Mouse (Mus musculus): ENCODE measurements around the gene Cfap65. TPM values are rescaled to one million over a fixed set of nuclear protein-coding genes. Genes with fewer than 3 reads are reported as not detected.

Cfap65 gene
- polyA plus RNA-seq (2014; fragmentation: Nextera tagmentation; extraction: Ambion mirVana) = not detected in 2 replicates

DNA sequence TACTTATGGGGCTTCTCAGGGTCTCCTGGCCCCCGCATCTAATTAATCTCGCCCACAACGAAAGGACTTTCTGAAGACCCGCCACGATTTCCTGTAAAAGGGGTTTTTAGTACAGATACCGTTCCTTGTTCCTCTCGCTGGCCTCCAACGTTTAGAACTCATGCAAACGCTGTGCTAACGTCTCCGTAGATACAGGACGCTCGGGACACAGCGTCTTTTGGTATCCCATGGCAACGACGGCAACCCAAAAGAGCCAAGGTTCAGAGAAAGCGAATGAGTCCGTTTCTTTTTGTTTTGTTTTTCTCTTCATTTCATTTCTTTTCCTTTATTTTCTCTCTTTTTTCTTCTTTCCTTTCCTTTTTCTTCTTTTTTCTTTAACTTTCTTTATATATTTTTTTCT is at the start of gene Cfap65:
Cfap65 (minus strand) TSS at position 198 of the 400 bp plus-strand sequence.
- peak within 1 kb of the TSS; percentile 22; the same call in 1 of the 2 replicates for H3K4me2 ChIP-seq (ENCODE audit: low read depth, severe bottlenecking)
- no peaks in the 10 kb centered on the region for H3K9me3 ChIP-seq (ENCODE audit: control insufficient read depth, low read length)
- H3K27ac ChIP-seq (replicated peaks; ENCODE audit: low read depth, low read length) = no peak within 1 kb of the TSS
- ATAC-seq (ENCODE audit: insufficient number of reproducible peaks, low FRiP score, low TSS enrichment, low read depth) = no peak
- no peak within 1 kb of the TSS for H3K4me3 ChIP-seq (ENCODE audit: low read depth, low read length)
- peak; percentile 65 for DNase-seq (ENCODE audit: low spot score)
- H3K9ac ChIP-seq (ENCODE audit: low read length) = no peak within 1 kb of the TSS
- H3K36me3 ChIP-seq (ENCODE audit: control insufficient read depth, insufficient read depth, low read length) = no peaks in the 10 kb centered on the region
- peaks cover 5% of the 10 kb centered on the region for H3K27me3 ChIP-seq (ENCODE audit: control insufficient read depth, insufficient read depth, low read length)
- WGBS = 4% methylated on average over 18 of the region's 18 CpGs
- no peaks in the 10 kb centered on the region for H3K4me1 ChIP-seq (ENCODE audit: control insufficient read depth, insufficient read depth, low read length)

DNA sequence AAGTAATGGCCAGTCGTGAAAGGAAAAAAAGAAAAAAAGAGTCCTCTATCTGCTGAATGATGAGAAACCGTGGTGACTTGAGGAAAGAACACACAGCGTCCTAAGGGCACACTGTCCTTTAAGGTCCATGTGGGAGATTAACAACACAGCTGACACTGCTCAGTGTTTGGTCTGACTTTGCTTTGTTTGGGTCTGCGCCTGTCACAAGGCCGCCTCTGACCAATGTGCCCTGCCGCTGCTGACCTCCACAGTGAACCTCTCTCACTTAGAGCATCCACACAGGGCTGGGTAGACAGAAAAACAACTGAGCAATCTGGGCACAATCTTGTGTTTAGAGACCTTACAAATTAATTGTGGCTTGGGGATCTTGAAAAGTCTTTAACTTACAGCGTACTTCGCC is 41.6 kb upstream of the Cfap65 start:
- DNase-seq (ENCODE audit: low spot score) (no peak), ATAC-seq (ENCODE audit: insufficient number of reproducible peaks, low FRiP score, low TSS enrichment, low read depth) (no peak)
- H3K4me2 ChIP-seq (ENCODE audit: low read depth, severe bottlenecking) = no peak overlapping the region
- 83% methylated on average over 8 of the region's 8 CpGs for WGBS
- H3K4me1 ChIP-seq (ENCODE audit: control insufficient read depth, insufficient read depth, low read length) = 0 out of 2 replicates have a peak, but pooled peaks cover 2% of the 10 kb centered on the region
- H3K36me3 ChIP-seq (ENCODE audit: control insufficient read depth, insufficient read depth, low read length) = no peaks in the 10 kb centered on the region
- no peaks in the 10 kb centered on the region for H3K9me3 ChIP-seq (ENCODE audit: control insufficient read depth, low read length)
- no peak overlapping the region for H3K4me3 ChIP-seq (ENCODE audit: low read depth, low read length)
- no peak overlapping the region for H3K9ac ChIP-seq (ENCODE audit: low read length)
- no peaks in the 10 kb centered on the region for H3K27me3 ChIP-seq (ENCODE audit: control insufficient read depth, insufficient read depth, low read length)
- H3K27ac ChIP-seq (replicated peaks; ENCODE audit: low read depth, low read length) = no peak overlapping the region

DNA sequence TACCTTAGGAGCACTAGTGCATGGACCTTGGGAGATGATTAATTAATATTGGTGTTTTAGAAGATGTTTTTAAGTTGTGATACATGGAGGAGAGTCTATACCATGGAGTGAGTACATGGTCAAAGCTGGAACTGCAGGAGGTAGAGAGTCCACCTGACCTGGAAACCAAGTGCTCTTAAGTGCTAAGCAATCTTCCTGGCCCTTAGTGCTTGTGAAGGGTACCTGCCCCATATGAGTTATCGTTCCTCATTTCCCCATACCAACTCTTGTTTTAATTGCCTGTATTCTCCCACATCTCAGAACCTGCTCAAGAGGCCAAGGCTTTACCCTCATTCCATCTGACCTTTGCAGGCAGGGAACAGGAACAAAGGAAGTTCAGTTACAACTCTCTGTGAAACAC is 40.5 kb upstream of the Cfap65 start:
- no peaks in the 10 kb centered on the region for H3K27me3 ChIP-seq (ENCODE audit: control insufficient read depth, insufficient read depth, low read length)
- H3K9me3 ChIP-seq (ENCODE audit: control insufficient read depth, low read length) = no peaks in the 10 kb centered on the region
- WGBS = 86% methylated on average over 1 of the region's 1 CpGs
- no peak overlapping the region for H3K27ac ChIP-seq (replicated peaks; ENCODE audit: low read depth, low read length)
- ATAC-seq (ENCODE audit: insufficient number of reproducible peaks, low FRiP score, low TSS enrichment, low read depth) = no peak
- DNase-seq (ENCODE audit: low spot score) = no peak
- H3K4me1 ChIP-seq (ENCODE audit: control insufficient read depth, insufficient read depth, low read length) = 0 out of 2 replicates have a peak, but pooled peaks cover 2% of the 10 kb centered on the region
- no peaks in the 10 kb centered on the region for H3K36me3 ChIP-seq (ENCODE audit: control insufficient read depth, insufficient read depth, low read length)
- H3K4me2 ChIP-seq (ENCODE audit: low read depth, severe bottlenecking) = no peak overlapping the region
- H3K9ac ChIP-seq (ENCODE audit: low read length) = no peak overlapping the region
- H3K4me3 ChIP-seq (ENCODE audit: low read depth, low read length) = no peak overlapping the region

DNA sequence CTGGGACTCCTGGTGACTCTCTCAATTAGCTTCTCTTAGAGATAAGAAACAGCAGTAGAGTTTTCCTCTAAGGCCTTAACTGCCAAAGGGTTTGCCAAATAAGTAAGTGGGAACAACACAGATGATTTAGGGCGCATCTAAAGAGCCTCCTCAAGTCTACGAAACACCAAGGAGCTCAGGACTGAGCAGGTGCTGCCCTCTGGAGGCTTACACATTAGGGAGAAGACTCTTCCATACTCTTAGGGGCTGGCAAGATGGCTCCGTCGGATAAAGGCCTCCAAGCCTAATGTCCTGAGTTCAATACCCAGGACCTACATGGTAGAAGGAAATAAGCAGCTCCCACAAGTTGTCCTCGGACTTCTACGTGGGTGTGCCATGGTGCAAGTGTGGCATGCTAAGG is 38.2 kb upstream of the Cfap65 start:
- Histone ChIP-seq H3K9ac (ENCODE audit: low read length) (no peak overlapping the region), H3K9me3 (ENCODE audit: control insufficient read depth, low read length) (no peaks in the 10 kb centered on the region), H3K4me1 (ENCODE audit: control insufficient read depth, insufficient read depth, low read length) (0 out of 2 replicates have a peak, but pooled peaks cover under 1% of the 10 kb centered on the region), H3K4me2 (ENCODE audit: low read depth, severe bottlenecking) (no peak overlapping the region), H3K27me3 (ENCODE audit: control insufficient read depth, insufficient read depth, low read length) (no peaks in the 10 kb centered on the region), H3K4me3 (ENCODE audit: low read depth, low read length) (no peak overlapping the region), H3K27ac (replicated peaks; ENCODE audit: low read depth, low read length) (no peak overlapping the region), H3K36me3 (ENCODE audit: control insufficient read depth, insufficient read depth, low read length) (no peaks in the 10 kb centered on the region)
- ATAC-seq (ENCODE audit: insufficient number of reproducible peaks, low FRiP score, low TSS enrichment, low read depth) (no peak), DNase-seq (ENCODE audit: low spot score) (no peak)
- WGBS = 83% methylated on average over 6 of the region's 6 CpGs

DNA sequence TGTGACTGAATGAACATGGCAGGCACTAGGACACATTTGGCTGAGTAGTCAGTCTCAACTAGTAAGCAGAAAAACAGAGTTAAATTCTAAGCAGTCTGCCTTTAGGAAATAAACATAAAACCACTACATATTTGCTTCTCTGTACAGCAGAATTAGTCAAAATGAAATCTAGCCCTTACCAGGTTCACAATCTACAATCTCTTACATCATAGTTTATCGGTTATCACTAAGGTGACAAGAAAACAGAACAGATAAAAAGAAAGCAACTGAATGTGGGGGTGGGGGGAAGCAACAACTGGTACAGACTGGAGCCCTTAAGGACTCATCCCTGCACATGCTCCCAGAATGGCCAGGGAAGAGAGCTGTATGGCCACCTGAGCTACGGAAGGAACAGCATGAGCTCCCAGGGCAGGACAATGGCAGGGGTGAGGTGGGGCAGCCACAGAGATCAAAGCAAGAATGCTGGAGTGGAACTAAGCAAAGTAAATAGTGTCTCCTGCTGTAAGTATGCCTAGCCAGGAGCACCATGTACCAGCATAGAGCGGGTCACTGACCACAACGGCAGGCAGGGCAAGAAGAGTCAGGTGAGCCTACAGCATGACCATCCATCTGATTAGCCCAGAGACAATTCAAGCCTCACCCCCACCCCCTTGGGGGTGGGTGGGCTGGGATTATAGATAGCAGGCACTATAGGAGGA is 36.1 kb upstream of the Cfap65 start:
- Histone ChIP-seq H3K36me3 (ENCODE audit: control insufficient read depth, insufficient read depth, low read length) (no peaks in the 10 kb centered on the region), H3K4me2 (ENCODE audit: low read depth, severe bottlenecking) (no peak overlapping the region), H3K4me3 (ENCODE audit: low read depth, low read length) (no peak overlapping the region), H3K9me3 (ENCODE audit: control insufficient read depth, low read length) (no peaks in the 10 kb centered on the region), H3K9ac (ENCODE audit: low read length) (no peak overlapping the region), H3K4me1 (ENCODE audit: control insufficient read depth, insufficient read depth, low read length) (no peaks in the 10 kb centered on the region), H3K27me3 (ENCODE audit: control insufficient read depth, insufficient read depth, low read length) (no peaks in the 10 kb centered on the region), H3K27ac (replicated peaks; ENCODE audit: low read depth, low read length) (no peak overlapping the region)
- DNase-seq (ENCODE audit: low spot score) = no peak
- ATAC-seq (ENCODE audit: insufficient number of reproducible peaks, low FRiP score, low TSS enrichment, low read depth) = no peak
- 52% methylated on average over 4 of the region's 4 CpGs for WGBS

DNA sequence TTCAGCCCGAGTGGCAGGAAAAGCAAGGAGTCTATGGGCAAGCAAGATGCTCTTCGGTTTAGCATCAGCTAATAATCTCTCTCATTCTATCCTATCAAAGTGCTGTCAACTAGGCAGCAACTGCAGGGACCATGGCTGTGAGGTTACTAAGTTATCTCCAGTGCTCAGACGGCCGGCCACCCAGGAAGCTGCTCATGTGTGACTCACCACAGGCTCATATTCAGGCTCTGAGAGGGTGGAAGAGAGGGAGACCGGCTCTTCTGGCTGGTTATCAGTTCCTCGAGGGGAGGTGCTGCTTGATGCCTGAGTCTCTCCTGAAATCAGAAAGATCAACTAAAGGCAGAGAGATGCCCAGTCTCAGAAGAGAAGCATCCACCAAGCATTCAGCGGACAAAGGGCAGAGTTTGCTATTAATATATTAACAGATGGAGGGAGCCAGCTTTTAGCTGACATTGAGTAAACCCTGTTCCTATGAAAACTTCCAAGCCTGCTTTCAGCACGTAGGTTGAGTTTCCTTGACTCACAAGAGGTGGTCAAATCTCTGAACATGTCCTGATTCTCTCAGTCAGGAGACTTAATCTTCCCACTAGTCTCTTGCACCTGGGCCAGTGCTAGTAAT is 32.7 kb upstream of the Cfap65 start:
- H3K4me1 ChIP-seq (ENCODE audit: control insufficient read depth, insufficient read depth, low read length) = peaks cover 8% of the 10 kb centered on the region; the same call in 1 of the 2 replicates
- ATAC-seq (ENCODE audit: insufficient number of reproducible peaks, low FRiP score, low TSS enrichment, low read depth) (no peak), DNase-seq (ENCODE audit: low spot score) (no peak)
- 71% methylated on average over 8 of the region's 8 CpGs for WGBS
- H3K36me3 ChIP-seq (ENCODE audit: control insufficient read depth, insufficient read depth, low read length) = no peaks in the 10 kb centered on the region
- H3K27me3 ChIP-seq (ENCODE audit: control insufficient read depth, insufficient read depth, low read length) = no peaks in the 10 kb centered on the region
- no peaks in the 10 kb centered on the region for H3K9me3 ChIP-seq (ENCODE audit: control insufficient read depth, low read length)
- H3K27ac ChIP-seq (replicated peaks; ENCODE audit: low read depth, low read length) = no peak overlapping the region
- no peak overlapping the region for H3K4me2 ChIP-seq (ENCODE audit: low read depth, severe bottlenecking)
- H3K4me3 ChIP-seq (ENCODE audit: low read depth, low read length) = no peak overlapping the region
- no peak overlapping the region for H3K9ac ChIP-seq (ENCODE audit: low read length)

DNA sequence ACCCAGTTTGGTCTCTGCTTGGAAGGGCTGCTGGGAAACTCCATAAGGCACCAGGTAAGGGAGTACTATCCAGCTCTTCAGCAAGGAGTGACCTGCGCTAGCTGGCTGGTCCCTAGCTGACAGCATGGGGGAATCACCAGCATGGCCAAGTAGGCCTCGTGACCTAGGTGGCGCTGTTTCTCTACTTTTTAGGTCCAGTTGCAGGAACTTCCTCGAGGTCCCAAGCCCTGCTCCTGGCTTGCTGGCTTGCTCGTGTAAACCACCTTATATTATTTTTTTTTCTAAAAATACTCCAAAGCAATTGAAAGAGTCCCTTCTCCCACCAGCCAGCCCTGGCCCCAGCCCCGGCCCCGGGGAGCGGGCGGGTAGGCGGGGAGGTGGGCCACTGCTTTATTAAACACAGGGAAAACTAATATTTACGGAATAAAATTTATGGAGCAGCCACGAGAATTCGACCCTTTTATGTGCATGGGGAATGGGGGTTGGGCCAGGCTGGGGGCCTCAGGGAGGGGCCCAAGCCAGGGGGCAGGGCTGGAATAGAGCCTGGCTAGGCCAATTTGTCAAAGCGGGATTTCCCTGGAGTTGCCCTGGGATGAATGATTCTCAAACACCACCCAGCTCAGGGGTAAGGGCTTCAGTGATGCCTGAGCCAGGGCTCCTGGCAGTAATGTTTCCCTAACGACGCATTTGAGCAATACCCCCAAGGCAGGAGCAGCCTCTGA is 29.3 kb upstream of the Cfap65 start:
- DNase-seq (ENCODE audit: low spot score) = peak; percentile 91
- Histone ChIP-seq H3K4me2 (ENCODE audit: low read depth, severe bottlenecking) (peak overlapping the region; percentile 49), H3K4me3 (ENCODE audit: low read depth, low read length) (peak overlapping the region; percentile 10; the same call in 1 of the 2 replicates), H3K9ac (ENCODE audit: low read length) (peak overlapping the region; percentile 40; the same call in 1 of the 2 replicates), H3K9me3 (ENCODE audit: control insufficient read depth, low read length) (no peaks in the 10 kb centered on the region), H3K27me3 (ENCODE audit: control insufficient read depth, insufficient read depth, low read length) (no peaks in the 10 kb centered on the region), H3K36me3 (ENCODE audit: control insufficient read depth, insufficient read depth, low read length) (no peaks in the 10 kb centered on the region), H3K27ac (replicated peaks; ENCODE audit: low read depth, low read length) (peak overlapping the region; percentile 10; the same call in 1 of the 2 replicates), H3K4me1 (ENCODE audit: control insufficient read depth, insufficient read depth, low read length) (peaks cover 8% of the 10 kb centered on the region; the same call in 1 of the 2 replicates)
- 7% methylated on average over 16 of the region's 16 CpGs for WGBS
- ATAC-seq (ENCODE audit: insufficient number of reproducible peaks, low FRiP score, low TSS enrichment, low read depth) = peak; percentile 85

DNA sequence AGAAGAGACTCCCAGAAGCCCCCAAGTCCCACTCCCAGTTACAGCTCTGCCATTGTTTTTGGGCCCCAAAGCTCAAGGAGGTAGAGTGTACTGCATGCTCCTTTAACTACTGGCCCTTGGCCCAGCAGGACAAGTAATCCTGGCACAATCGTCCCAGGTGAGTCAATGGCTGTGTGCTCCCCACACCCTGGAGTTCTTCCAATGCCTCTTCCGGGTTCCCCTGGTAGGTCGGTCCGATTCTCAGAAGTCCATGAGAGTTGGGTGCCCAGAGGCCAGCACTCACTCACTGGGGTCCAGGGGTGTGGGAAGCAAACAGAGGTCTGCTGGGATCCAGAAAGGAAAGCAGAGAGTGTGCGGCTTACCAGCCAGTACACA is 27.4 kb upstream of the Cfap65 start:
- H3K9me3 ChIP-seq (ENCODE audit: control insufficient read depth, low read length) = no peaks in the 10 kb centered on the region
- no peak overlapping the region for H3K9ac ChIP-seq (ENCODE audit: low read length)
- H3K4me3 ChIP-seq (ENCODE audit: low read depth, low read length) = no peak overlapping the region
- no peak overlapping the region for H3K27ac ChIP-seq (replicated peaks; ENCODE audit: low read depth, low read length)
- no peak overlapping the region for H3K4me2 ChIP-seq (ENCODE audit: low read depth, severe bottlenecking)
- WGBS = 87% methylated on average over 5 of the region's 5 CpGs
- H3K4me1 ChIP-seq (ENCODE audit: control insufficient read depth, insufficient read depth, low read length) = peaks cover 8% of the 10 kb centered on the region; the same call in 1 of the 2 replicates
- H3K36me3 ChIP-seq (ENCODE audit: control insufficient read depth, insufficient read depth, low read length) = no peaks in the 10 kb centered on the region
- DNase-seq (ENCODE audit: low spot score) (no peak), ATAC-seq (ENCODE audit: insufficient number of reproducible peaks, low FRiP score, low TSS enrichment, low read depth) (no peak)
- no peaks in the 10 kb centered on the region for H3K27me3 ChIP-seq (ENCODE audit: control insufficient read depth, insufficient read depth, low read length)

Measured in limb, embryonic 11.5 days (tissue).